ENCODE assay signal across 8 mouse cellular contexts in genomic region chr1:133798821-133799415, GRCm38 (mm10). TPM values are rescaled to one million over a fixed set of nuclear protein-coding genes. Genes with fewer than 3 reads are reported as not detected.
DNase-seq lines count a peak whose midpoint lies in the region; ATAC-seq and TF ChIP-seq lines count a peak whose summit lies in the region.

No protein-coding gene starts in this region.

- H3K9me3 ChIP-seq in forebrain, embryonic 11.5 days (ENCODE audit: control insufficient read depth, low read length) = no peaks in the 10 kb centered on the region
- H3K9me3 ChIP-seq in intestine, postnatal 0 days (ENCODE audit: control insufficient read depth) = no peaks in the 10 kb centered on the region

- H3K27me3 ChIP-seq in forebrain, embryonic 11.5 days (ENCODE audit: control insufficient read depth, insufficient read depth, low read length) = no peaks in the 10 kb centered on the region; the same call in 1 of the 2 replicates
- no peaks in the 10 kb centered on the region for H3K27me3 ChIP-seq in intestine, postnatal 0 days (replicated peaks; ENCODE audit: control insufficient read depth, insufficient read depth, low read length)
- H3K27me3 ChIP-seq in myocyte (ENCODE audit: control insufficient read depth, insufficient read depth, insufficient read length) = no peaks in the 10 kb centered on the region

- no peak overlapping the region for H3ac ChIP-seq in myocyte (ENCODE audit: control insufficient read depth, insufficient read length)

- no peak for DNase-seq in layer of hippocampus, adult 2 months (ENCODE audit: low spot score in 2 of 2)
- DNase-seq in layer of hippocampus, postnatal 36 days = no peak
- DNase-seq in forebrain, embryonic 11.5 days (ENCODE audit: low spot score) = no peak
- no peak for DNase-seq in T-cell, adult 2 months (ENCODE audit: low spot score)
- DNase-seq in cerebellum, postnatal 4 days (ENCODE audit: low spot score in 2 of 2) = no peak
- no peak for DNase-seq in Muller cell, postnatal 12 days (ENCODE audit: inconsistent ontology term)

- 58% methylated on average over 1 of the region's 1 CpGs for WGBS in forebrain, embryonic 11.5 days
- 80% methylated on average over 1 of the region's 1 CpGs for WGBS in intestine, postnatal 0 days

- no peaks in the 10 kb centered on the region for H3K36me3 ChIP-seq in forebrain, embryonic 11.5 days (ENCODE audit: control insufficient read depth, insufficient read depth, low read length)
- 0 out of 2 replicates have a peak, but pooled peaks cover 5% of the 10 kb centered on the region for H3K36me3 ChIP-seq in intestine, postnatal 0 days (ENCODE audit: control insufficient read depth, insufficient read depth)
- no peaks in the 10 kb centered on the region for H3K36me3 ChIP-seq in myocyte (ENCODE audit: control insufficient read depth, insufficient read depth)

- H3K9ac ChIP-seq in forebrain, embryonic 11.5 days (ENCODE audit: low read length) = no peak overlapping the region
- H3K9ac ChIP-seq in intestine, postnatal 0 days (ENCODE audit: low read depth, low read length) = peak overlapping the region; percentile 17; the same call in 1 of the 2 replicates

- peaks cover 47% of the 10 kb centered on the region for H3K79me2 ChIP-seq in myocyte (ENCODE audit: control insufficient read depth, insufficient read depth)

- no peak overlapping the region for H3K27ac ChIP-seq in layer of hippocampus, adult 2 months
- no peak overlapping the region for H3K27ac ChIP-seq in forebrain, embryonic 11.5 days (ENCODE audit: low read depth, low read length)
- no peak overlapping the region for H3K27ac ChIP-seq in intestine, postnatal 0 days (ENCODE audit: low read depth, low read length)

- no peak for TF ChIP-seq CTCF in layer of hippocampus, adult 2 months (conservative IDR thresholded peaks at IDR 0.05)
- no peak for TF ChIP-seq CTCF in intestine, postnatal 0 days (IDR thresholded peaks at IDR 0.05; ENCODE audit: low read depth)

- peak overlapping the region; percentile 11; the same call in 1 of the 2 replicates for H3K4me2 ChIP-seq in forebrain, embryonic 11.5 days (ENCODE audit: low read depth, low read length, severe bottlenecking)
- peak overlapping the region; percentile 92 for H3K4me2 ChIP-seq in intestine, postnatal 0 days (replicated peaks; ENCODE audit: low read depth)
- H3K4me2 ChIP-seq in myocyte (ENCODE audit: low read depth) = peak overlapping the region; percentile 90

- peak overlapping the region; percentile 68 for H3K4me3 ChIP-seq in layer of hippocampus, adult 2 months
- peak overlapping the region; percentile 49; the same call in 1 of the 2 replicates for H3K4me3 ChIP-seq in forebrain, embryonic 11.5 days (ENCODE audit: low read depth, low read length)
- peak overlapping the region; percentile 71 for H3K4me3 ChIP-seq in intestine, postnatal 0 days (ENCODE audit: low read depth, low read length)
- H3K4me3 ChIP-seq in myocyte = peak overlapping the region; percentile 76

- no peak for ATAC-seq in forebrain, embryonic 11.5 days (replicated peaks; ENCODE audit: low FRiP score)
- no peak for ATAC-seq in intestine, postnatal 0 days

- H3K4me1 ChIP-seq in forebrain, embryonic 11.5 days (replicated peaks; ENCODE audit: control insufficient read depth, insufficient read depth, low read length) = peaks cover 14% of the 10 kb centered on the region
- H3K4me1 ChIP-seq in intestine, postnatal 0 days (replicated peaks; ENCODE audit: control insufficient read depth, insufficient read depth, low read length) = peaks cover 12% of the 10 kb centered on the region

- TF ChIP-seq POLR2A in myocyte (IDR thresholded peaks at IDR 0.05; ENCODE audit: insufficient read length, low read depth) = no peak

TF ChIP-seq in myocyte, 11 proteins besides CTCF, POLR2A, EP300 and RAD21:
- TF ChIP-seq E2F4 (IDR thresholded peaks at IDR 0.05; ENCODE audit: insufficient read depth) (no peak), MAX (IDR thresholded peaks at IDR 0.05; ENCODE audit: low read depth) (no peak), MYOD1 (IDR thresholded peaks at IDR 0.05; ENCODE audit: control insufficient read depth in 1 of 3, insufficient read length in 2 of 3, low read depth in 2 of 3) (no peak), SRF (IDR thresholded peaks at IDR 0.05; ENCODE audit: control insufficient read depth, insufficient read length, low read depth) (no peak)

RNA-seq across cellular contexts. Expression of gene Atp2b4, which starts 1.9 kb away (rescaled TPM):
- 10 to 100 TPM; 78.4 to 89.6 TPM for total RNA-seq in layer of hippocampus, adult 2 months (2021)
- 10 to 100 TPM; 67.8 to 72.1 TPM for total RNA-seq in layer of hippocampus, postnatal 36 days (2021)
- polyA plus RNA-seq in forebrain, embryonic 11.5 days (2014; fragmentation: Nextera tagmentation; extraction: Ambion mirVana) = 7.4 and 8.2 TPM in 2 replicates
- 9.8 and 11.8 TPM in 2 replicates for polyA plus RNA-seq in intestine, postnatal 0 days (2015; fragmentation: Nextera tagmentation; extraction: Ambion mirVana)
- polyA plus RNA-seq in myocyte (2012; fragmentation: generic; extraction: Trizol) = 28.1 TPM

Comparison
In these comparisons a context has a peak if more than half of its experiments do, and no peak if none do; other contexts are left out.
1. H3K4me2 ChIP-seq: peak in every context shown above with its lines; median percentile 92 in intestine, postnatal 0 days; 90 in myocyte; 11 in forebrain, embryonic 11.5 days.